Mouse (Mus musculus): ENCODE results near the gene Lsm11.

The Lsm11 gene

DNA sequence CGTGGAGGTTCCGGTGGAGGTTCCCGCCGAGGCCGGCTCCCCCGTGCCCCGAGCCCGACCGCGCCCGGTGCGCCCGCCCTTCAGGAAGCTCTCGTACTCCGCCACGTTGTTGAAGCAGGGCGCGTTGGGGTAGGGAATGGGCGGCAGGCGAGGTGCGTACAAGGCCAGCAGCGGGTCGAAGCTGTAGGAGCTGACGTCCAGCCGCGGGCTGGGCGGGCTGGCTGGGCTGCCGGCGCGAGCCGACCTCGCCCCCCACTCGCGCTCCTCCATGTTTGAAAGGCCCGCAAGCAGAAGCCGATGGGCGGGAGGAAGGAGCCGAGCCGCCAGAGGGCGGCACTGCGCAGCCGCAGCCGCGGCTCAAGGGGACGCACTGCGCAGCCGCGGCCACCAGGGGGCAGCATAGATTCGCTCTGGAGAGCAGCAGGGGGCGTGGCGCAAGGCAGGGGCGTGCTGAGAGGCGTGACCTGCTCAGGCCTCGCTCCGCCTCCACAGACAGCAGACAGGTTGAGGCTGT lies at the start of gene Lsm11:
Gene Lsm11 (minus strand): TSS at position 293 of the 514 bp plus-strand sequence.
- peak; percentile 94 for DNase-seq

DNA sequence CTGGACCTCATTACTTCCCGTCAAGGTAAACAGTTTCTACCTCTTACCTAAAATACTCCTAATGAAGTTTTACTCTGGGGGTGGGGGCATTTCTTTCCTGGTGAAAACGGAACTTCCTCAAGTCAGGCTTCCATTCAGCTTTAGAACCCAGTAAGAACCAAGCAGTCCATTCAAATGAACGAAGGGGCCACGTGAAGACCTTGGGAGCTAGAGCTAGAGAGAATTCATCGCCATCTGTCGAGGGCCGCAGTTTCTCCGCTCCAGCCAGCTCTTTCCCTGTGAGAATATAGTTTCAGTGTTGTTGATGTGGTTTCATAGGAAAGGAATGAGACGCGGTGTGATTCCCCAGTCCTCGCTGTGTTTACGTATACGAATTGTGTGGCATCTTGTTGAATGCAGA lies 47.4 kb upstream of the Lsm11 start:
- DNase-seq = no peak

DNA sequence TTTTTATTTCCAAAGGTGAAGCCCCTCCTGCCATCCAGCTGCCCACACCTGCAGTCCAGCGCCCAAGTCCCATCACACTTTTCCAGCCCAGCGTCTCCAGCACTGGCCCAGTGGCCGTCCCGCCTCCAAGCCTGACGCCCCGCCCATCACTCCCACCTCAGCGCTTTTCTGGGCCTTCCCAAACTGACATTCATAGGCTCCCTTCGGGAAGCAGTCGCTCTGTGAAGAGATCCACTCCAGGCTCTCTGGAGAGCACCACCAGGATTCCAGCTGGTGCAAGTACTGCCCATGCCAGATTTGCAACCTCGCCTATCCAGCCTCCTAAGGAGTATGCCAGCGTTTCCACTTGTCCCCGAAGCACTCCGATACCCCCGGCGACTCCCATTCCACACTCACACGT lies 46.9 kb upstream of the Lsm11 start:
- no peak for DNase-seq

DNA sequence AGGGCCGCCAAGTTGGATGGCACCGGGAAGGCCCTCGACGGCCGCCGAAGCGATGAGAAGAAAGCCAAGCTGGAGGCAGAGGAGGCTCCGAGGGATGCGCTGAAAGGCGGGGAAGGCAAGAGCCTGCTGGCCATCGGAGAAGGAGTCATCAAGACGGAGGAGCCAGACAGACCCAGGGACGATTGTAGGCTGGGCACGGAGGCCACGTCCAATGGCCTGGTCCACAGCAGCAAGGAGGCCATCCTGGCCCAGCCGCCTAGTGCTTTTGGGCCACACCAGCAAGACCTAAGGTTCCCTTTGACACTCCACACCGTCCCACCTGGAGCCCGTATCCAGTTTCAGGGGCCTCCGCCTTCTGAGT lies 36.1 kb upstream of the Lsm11 start:
- no peak for DNase-seq

DNA sequence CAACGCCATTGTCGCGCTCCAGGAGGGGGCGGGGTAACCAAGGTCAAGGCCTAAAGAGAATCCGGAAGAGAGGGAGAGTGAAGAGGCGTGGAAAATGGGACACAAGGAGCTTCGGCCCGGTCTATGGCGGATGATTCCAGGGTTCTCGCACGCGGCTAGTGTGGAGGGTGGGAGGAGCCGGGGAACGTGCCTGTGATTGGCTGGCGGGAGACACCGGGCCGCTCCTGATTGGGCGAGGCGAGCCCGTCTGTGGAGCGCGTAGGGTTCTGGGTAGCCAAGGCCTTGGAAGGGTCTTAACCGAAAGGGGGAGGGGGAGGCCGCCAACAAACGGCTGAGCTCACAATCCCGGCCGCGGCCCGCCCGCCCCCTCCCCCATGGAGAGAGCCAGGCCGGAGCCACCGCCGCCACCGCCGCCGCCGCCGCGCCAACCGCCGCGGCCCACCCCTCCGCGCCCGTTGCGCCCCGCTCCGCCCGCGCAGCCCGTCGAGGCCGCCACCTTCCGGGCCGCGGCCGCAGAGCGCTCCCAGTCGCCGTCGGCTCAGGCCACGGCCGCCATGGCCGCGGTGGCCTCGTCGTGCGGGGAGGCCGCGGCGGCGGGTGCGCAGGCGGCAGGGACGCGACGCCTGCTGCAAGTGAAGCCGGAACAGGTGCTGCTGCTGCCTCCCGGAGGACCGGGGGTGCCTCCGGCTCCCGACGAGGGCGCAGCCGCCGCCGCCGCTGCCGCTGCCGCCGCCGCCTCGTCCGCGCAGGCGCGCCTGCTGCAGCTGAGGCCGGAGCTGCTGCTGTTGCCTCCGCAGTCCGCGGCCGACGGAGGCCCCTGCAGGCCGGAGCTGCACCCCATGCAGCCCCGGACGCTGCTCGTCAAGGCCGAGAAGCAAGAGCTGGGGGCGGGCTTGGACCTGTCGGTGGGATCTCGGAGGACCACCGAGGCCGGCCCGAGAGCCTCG lies 35.5 kb upstream of the Lsm11 start, which contains the start of gene Sox30:
Gene Sox30 (plus strand): TSS at position 365 of the 947 bp plus-strand sequence.
- peak; percentile 23 for DNase-seq

DNA sequence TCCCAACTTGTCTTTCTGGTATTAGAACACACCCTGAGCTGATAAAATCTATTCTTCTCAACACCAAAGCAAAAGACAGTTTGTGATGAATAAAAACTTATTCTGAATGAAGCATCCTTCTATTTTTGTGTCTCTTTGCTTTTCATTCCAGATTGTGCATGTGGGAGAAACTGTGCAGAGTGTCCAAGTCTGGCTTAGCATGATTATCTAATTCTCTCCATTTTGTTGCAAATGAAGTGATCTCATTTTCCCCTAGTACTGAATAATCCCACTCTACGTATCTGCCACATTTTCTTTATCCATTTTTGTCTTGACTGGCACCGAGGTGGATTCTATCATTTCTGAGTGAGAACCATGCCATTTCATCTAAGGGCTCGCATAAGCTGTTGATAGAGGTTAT lies 31.3 kb upstream of the Lsm11 start:
- no peak for DNase-seq

DNA sequence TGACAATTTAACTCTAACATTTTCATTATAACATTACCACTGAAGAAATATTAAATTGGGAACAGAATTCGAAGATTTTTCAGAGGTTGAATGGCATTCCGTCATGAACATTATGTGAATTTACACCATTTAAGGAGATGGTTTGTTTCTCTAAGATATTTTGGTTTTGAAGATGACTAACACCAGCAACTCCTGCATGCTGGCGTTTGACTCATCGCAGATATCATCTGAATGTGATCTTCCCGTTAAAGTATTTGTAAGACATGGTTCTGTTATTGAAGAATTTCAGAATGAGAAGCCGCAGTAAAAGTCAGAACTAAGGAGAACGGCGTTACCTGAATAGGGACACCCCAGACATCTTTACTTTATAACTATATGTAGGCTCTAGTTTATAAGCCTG lies 29.7 kb upstream of the Lsm11 start:
- DNase-seq = no peak

DNA sequence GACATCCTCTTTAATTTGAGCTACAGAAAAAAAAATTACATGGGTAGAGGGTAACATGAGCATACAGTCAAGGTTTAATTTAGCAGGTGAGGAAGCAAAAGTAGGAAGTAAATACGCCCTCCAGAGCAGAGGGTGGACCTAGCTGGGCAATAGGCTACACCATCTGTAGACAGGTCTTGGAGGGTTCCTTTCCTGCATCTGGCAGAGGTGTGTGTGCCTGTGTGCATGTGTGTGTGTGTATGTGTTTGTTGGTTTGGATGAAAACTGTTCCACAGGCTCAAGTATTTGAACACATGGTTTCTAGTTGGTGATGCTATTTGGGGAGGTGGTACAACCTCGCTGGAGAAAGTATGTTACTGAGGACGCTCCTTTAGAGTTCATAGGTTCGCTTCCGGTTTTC lies 28.9 kb upstream of the Lsm11 start:
- no peak for DNase-seq

DNA sequence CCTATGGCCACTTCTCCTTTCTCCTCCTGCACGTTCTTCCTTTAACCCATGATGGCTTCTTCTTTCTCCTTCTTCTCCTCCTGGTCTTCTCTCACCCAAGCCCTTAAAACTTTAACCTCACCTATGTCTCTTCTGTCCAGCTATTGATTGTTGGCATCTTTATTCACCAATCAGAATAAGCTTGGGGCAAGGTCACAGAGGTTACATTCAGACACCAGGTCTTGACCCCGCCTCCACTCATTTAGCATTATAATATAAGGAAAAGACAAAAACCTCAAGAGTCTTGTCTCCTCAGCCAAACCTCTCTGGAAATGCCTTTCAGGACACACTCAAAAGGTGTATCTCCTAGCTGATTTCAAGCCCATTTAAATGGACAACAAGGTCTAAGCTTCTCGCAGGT lies 23.7 kb upstream of the Lsm11 start:
- DNase-seq = no peak

DNA sequence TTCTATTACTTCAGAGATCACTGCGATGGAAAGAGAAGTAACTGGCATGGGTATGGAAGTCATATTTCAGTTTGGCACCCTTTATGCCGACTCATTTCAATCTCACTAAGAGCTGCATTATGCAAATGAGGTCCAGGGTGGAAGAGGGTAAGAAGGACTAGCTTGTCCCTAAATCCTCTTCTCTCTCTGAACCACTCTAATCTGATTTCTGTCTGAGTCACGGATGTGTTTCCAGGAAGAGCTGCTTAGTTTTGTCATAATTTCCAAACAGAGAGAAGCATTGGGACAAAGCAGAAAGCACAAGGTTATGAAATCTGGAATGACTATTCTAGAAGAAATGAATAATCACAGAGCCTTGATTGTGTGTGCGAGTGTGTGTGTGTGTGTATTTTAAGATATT lies 22.2 kb upstream of the Lsm11 start:
- DNase-seq = no peak

DNA sequence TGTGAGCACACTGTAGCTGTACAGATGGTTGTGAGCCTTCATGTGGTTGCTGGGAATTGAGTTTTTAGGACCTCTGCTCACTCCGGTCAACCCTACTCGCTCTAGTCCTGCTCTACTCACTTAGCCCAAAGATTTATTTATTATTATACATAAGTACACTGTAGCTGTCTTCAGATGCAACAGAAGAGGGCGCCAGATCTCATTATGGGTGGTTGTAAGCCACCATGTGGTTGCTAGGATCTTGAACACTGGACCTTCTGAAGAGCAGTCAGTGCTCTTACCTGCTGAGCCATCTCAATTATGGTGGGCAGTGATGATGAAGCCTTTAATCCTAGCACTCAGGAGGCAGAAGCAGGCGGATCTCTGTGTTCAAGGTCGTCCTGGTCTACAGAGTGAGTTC lies 15.3 kb upstream of the Lsm11 start:
- DNase-seq = no peak

DNA sequence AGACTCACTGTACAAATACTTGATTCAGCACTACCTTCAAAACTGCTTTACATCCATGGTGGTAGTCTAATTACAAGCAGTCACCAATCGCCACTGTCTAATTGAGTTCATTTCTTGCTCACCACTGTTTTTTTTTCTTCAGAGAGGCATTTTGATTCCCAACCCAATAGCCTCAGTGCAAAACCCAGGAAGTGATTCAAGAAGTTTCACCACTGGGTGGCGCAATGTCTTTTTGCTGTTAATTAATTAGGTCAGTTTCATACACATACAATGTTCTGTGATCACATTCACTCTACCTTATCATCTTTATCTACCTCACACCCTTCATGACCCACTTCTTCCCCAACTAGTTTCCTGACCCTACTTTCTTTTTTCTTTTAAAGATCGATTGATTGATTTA lies 14.9 kb upstream of the Lsm11 start:
- no peak for DNase-seq

DNA sequence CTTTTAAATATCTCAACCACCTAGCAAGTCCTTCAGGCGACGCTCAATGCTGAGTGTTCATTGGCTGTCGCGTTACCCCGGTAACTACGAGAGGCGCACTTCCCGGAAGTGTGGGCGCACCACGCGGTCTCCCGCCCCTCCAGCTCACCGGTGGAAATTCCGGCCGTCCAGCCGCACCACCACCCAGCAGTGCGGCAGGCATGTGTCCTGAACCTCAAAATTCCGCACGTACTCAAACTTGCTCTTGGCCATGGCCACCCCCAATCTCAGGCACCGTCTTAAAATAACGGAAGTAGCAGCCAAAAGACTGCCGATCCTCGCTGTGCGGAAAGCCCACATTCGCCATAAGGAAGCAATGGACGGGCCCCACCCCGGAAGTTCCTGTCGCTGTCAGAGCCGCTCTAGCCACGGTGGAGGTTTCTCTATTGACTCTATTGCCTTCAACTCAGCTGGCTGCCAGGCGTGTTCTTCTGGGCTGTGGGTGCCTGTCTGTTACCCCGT lies 10.4 kb upstream of the Lsm11 start, which contains the start of gene Thg1l:
Gene Thg1l (minus strand): TSS at position 368 of the 501 bp plus-strand sequence.
- DNase-seq = peak; percentile 92

DNA sequence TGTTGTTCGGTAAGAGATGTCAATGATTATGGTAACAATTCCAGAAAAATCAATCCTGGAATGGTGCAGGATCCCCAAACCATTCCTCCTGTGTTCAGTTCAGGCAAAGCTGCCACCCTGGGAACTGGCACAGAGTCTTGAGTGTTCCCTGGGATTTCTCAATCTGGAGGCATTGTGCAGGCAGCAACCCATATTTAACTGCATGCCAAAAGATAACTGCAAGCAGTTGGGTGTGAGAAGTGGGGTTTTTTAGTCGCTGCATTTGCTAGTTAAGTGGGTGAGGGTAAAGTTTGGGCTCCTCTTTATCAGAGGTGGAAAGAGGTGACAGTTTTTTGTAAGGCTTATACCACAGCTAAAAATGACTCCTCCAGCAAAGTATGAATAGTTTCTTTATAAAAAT lies 2.8 kb upstream of the Lsm11 start:
- no peak for DNase-seq

DNA sequence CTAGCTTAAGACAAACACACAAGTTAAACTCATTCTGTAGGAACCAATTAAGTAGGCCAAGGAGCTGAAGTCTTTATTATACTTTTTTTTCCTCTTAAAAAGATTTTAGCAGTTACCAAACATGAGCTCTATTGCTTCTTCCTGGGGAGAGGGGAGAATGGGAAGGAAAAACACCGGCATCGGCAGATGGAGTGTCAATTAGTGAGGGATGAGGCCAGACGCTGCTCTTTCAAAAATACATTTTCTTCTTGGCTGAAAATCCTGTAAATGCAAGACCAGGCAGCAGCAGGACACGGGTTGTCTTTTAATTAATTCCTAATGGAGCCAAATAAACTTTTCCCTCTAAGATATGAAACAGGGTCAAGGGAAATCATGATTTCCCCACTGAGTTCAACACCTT lies 2.1 kb upstream of the Lsm11 start:
- DNase-seq = no peak

DNA sequence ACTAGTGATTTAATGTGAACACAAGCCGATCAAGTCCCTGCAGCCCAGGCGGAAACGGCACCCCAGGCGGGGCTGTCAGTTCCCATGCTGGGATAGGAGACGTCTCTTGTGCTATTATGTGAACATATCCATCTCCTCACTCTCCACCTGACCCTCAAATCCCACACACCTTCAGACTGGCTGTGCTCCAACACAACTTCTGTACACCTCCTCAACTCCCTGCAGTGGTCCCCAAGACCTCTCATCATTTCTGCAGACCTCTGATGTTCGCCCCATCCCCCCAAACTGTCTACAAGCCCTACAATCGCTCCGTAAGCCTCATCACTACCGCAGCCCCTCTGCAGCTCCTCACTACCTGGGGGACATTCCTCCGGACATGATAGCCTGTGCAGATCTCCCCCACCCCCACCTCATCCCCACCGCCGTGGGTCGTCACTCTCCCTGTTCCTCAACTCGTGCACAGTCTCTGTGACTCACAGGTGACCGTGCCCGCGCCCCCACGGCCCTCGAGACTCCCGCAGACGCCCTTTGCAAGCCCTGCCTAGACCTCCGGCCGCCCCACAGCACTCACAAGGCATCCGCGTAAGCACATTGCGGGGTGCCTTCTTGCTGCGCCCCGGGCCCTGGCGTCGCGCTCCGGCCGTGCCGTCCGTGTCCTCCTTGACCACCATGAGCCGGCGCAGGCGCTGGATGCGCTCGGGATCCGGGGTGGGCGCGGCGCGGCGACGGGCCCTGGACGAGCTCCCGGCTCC lies 668 bp downstream of the Lsm11 start:
- peak; percentile 11 for DNase-seq

DNA sequence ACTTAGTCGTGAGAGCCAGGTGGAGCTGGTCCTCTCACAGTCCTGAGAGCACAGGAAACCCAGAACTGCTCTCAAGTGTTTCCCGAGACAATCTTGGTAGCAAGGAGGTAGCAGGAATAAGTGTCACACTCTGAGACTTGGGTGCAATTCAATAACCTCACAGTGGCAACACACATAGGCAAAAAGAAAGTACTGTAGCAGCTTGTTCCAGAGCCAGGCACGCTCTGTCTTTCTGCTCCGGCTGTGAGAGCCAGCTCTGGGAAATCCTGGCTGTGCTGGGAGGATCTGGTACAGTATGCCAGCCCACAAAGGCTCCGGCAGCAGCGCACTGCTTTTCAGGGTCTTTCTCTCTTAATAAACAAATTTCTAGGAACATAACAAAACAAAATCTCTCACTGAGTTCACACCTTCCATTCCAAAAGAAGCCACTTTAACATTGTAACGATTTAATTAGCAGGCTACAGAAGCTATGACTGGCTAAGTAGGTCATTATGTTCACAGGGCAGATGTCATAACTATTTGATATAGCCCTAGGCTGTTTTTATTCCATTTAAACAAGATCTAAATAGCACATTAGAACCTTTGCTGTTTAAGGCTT lies 1.5 kb downstream of the Lsm11 start:
- DNase-seq = no peak

DNA sequence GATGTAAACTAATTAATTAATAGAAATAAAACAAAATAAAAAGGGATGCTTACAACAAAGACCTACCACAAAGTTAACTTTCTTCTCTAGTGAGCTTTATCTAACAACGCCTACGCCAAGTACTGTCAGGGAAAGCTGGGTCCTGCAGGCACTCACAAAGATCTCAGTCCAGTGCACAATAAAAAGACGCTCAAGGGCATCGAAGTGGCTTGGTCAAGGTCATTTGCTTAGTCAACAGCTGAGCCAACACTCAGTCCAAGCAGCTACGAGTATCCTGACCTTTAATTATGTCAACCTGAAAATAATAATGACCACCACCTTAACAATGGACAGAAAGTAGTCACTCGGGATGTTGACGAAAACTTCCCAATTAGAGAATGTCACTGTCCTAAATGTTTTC lies 2.5 kb downstream of the Lsm11 start:
- no peak for DNase-seq

DNA sequence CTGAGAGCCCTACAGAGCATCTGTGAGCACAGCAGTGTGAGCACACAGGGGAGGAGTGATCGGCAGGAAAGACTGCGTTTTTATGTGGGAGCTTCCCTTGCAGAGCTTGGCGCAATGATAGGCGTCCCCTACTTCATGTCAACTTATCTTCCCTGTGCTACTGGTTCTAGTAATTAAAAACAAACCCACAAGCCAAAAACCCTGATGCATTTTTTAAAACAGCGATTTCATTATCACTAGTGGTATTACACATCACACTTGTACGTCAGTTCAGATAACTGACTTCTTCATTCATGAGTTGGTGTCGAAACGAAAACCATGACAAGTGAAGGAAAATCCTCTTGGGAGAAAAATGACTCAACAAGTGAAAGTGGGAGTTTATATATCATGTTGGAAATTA lies 5.8 kb downstream of the Lsm11 start:
- no peak for DNase-seq

DNA sequence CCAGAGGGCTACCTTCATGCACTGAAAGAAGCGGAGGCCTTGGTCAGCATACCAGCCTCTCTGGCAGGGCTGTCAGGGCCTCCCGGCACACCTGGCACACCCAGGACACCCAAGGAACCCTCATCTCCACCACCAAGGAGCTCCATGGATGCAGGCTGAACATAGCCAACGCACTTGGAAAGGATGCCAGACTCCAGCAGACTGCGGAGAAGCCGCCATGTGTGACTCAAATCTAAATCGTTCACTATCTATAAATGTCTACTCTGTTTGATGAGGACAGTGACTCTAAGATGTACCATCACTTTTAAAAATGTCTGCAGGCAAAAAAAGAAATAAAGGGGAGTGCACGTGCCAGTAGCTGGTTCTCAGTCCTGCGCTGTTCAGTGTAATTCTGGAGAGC lies 7.3 kb downstream of the Lsm11 start:
- DNase-seq = no peak

DNA sequence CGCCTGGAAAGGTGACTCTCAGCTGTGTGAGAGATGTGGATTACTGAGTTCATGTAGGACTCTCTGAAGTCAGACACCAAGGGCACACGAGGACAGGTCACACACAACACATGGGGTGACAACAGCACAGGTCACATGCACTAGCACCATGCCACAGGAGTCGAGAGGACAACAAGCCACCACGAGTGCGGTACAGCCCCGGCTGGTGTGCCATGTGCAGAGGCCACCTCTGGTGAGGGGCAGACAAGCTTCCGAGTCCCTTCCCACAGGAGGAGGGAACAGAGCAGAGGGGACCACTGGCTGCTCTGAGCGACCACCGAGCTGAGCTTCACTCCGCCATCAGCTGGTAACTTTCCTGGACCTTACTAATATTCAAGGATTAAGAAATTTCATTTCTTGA lies 12.0 kb downstream of the Lsm11 start:
- no peak for DNase-seq

DNA sequence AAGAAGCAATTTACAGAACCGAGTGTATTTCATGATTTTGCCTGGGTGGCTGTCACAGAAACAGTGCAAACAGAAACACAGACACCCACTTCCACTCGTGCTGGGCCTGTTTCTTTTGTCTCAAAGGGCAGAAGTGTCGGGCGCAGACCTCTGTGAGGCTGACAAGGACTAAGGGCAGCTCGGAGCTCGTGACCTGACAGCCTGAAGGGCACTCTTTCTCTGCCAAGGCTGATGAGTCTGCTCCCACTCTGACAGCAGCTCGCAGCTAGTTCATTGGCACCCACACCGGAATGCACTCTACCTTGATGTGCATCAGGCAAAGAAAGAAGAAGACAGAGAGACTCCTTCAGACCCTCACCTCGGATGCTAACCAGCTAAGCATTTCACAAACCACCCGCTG lies 15.2 kb downstream of the Lsm11 start:
- no peak for DNase-seq

DNA sequence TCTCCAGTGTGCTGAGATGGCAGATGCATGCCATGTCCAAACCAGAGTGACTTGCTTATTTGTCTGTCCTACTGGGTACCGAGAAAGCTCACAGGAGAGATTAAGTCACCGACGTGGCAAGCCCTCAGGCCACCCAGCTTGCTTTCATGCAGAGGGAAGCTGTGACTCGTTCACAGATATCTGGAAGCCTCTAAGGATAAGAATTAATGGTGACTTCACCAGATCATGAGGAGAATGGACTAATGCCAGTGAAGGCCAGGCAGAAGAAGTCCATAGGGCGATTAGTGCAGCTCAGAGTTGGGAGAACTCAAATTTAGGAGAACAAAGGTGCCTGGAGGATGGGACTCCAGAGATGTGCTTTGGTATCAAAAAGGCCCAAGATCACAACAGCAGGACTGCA lies 17.3 kb downstream of the Lsm11 start:
- DNase-seq = no peak

All from kidney, adult 11 months (tissue).